Mouse (Mus musculus) macrophage (primary cell): ENCODE measurements around the gene Mfsd2a. TPM values are rescaled to one million over a fixed set of nuclear protein-coding genes. Genes with fewer than 3 reads are reported as not detected.

Experiments used
- H3K27ac ChIP-seq: fragments of 350-480 bp; formaldehyde crosslinking; 2 replicates; pipeline ENCODE4 v1.9.0; 2021
- H3K36me3 ChIP-seq: fragments of 350-480 bp; formaldehyde crosslinking; 2 replicates; pipeline ENCODE4 v1.9.0; 2021; ENCODE audit errors: inconsistent target
- H3K4me3 ChIP-seq: fragments of 350-480 bp; formaldehyde crosslinking; 2 replicates; pipeline ENCODE4 v1.9.0; 2021; ENCODE audit errors: inconsistent target
- H3K79me2 ChIP-seq: fragments of 350-480 bp; formaldehyde crosslinking; 2 replicates; pipeline ENCODE4 v1.9.0; 2021; ENCODE audit errors: inconsistent target
- WGBS: methylation state at CpG from one replicate; pipeline ENCODE4 v1.1.7; 2026; ENCODE audit warnings: inconsistent platforms; ENCODE audit not compliant: missing documents; 5-methylcytosine and 5-hydroxymethylcytosine counted together
- polyA plus RNA-seq: library from polyadenylated mRNA; stranded (reverse); fragments of 250-400 nt; gene quantifications from 3 replicates; pipeline ENCODE4 v1.2.4, GENCODE M21; 2018; ENCODE audit warnings: inconsistent platforms

Mfsd2a gene
- polyA plus RNA-seq, 1 experiment from 2014 or later, result not detected

DNA sequence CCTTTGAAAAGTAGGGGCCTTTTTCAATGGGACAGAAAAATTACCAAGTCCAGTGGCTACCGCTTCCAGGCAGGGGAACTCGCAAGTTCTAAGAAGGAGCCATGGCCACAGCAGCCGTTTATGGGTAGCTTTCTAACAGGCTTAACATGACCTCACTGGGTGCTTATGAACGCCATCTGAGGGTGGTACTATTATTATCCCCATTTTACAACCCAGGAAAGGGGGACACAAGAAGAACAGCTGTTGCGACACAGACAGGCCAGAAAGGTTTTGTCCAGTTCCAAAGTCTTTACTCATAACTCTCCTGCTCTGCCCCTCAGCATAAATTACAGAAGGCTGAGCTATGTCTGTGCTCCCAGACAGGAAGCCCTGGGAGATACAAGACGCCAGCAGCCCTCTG, 601 bp upstream of the Mfsd2a start:
- no peak overlapping the region for H3K4me3 ChIP-seq
- 68% methylated on average over 6 of the region's 6 CpGs for WGBS

GRCm38 (mm10) chr4:122960321-122961099, 478 bp downstream of the Mfsd2a start:
- Histone ChIP-seq H3K4me3 (peak overlapping the region; percentile 16; the same call in 1 of the 2 replicates), H3K79me2 (no peaks in the 10 kb centered on the region), H3K36me3 (no peaks in the 10 kb centered on the region), H3K27ac (no peak overlapping the region)
- WGBS, result 4% methylated on average over 42 of the region's 43 CpGs

More for the DNA sequence above, 601 bp upstream of the Mfsd2a start:
- Histone ChIP-seq H3K79me2 (no peaks in the 10 kb centered on the region), H3K27ac (no peak overlapping the region), H3K36me3 (no peaks in the 10 kb centered on the region)

- Histone ChIP-seq H3K36me3 (no peaks in the 10 kb centered on the region), H3K27ac (no peak overlapping the region), H3K79me2 (no peaks in the 10 kb centered on the region), H3K4me3 (no peak overlapping the region)
- 53% methylated on average over 8 of the region's 8 CpGs for WGBS
Observed at GRCm38 (mm10) chr4:122959816-122960215, 1.2 kb downstream of the Mfsd2a start.

GRCm38 (mm10) chr4:122958491-122959031, 2.4 kb downstream of the Mfsd2a start:
- no peaks in the 10 kb centered on the region for H3K79me2 ChIP-seq
- 94% methylated on average over 6 of the region's 6 CpGs for WGBS
- no peak overlapping the region for H3K4me3 ChIP-seq
- H3K27ac ChIP-seq, result no peak overlapping the region
- H3K36me3 ChIP-seq, result no peaks in the 10 kb centered on the region

- H3K4me3 ChIP-seq, result no peak overlapping the region
- no peaks in the 10 kb centered on the region for H3K36me3 ChIP-seq
Observed at GRCm38 (mm10) chr4:122956301-122956700, 4.7 kb downstream of the Mfsd2a start.

DNA sequence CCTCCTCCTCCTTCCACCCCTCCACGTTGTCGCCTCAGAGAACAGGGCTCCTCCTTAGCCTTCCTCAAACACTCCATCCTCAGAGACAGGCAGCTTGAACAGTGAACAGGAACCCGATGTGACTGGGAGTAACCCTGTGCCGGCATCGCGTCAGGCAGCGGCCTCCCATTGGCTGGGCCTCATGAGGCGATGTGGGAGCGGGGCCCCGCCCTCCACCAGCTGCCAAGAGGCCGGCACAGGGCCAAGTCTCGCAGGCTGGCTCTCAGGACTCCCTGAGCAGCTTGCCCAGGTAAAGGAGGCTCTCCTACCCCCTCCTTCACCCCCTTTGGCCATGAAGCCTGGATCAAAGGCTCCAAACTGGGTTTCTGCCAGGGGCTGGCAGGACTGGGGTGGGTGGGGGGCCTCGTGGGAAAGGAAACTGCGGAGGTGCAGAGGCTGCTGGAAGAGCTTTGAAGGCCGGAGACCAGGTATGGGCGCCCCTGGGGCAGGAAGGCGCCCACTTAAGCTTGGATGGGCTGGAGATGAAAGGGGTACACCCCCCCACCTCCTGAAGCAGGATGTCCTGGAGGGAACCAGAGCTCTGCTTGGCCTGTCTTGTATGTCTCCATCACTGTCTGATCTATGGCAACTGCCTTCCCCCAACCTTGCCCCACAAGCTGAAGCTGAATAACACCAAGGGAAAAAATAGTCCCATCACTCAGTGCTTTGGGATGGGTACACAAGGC, 5.4 kb downstream of the Mfsd2a start:
- Histone ChIP-seq H3K4me3 (no peak overlapping the region), H3K27ac (peak overlapping the region; percentile 58), H3K79me2 (no peaks in the 10 kb centered on the region), H3K36me3 (no peaks in the 10 kb centered on the region)
- 16% methylated on average over 17 of the region's 17 CpGs for WGBS

More at GRCm38 (mm10) chr4:122956301-122956700, 4.7 kb downstream of the Mfsd2a start:
- 90% methylated on average over 2 of the region's 6 CpGs for WGBS
- H3K79me2 ChIP-seq, result no peaks in the 10 kb centered on the region
- H3K27ac ChIP-seq, result no peak overlapping the region

DNA sequence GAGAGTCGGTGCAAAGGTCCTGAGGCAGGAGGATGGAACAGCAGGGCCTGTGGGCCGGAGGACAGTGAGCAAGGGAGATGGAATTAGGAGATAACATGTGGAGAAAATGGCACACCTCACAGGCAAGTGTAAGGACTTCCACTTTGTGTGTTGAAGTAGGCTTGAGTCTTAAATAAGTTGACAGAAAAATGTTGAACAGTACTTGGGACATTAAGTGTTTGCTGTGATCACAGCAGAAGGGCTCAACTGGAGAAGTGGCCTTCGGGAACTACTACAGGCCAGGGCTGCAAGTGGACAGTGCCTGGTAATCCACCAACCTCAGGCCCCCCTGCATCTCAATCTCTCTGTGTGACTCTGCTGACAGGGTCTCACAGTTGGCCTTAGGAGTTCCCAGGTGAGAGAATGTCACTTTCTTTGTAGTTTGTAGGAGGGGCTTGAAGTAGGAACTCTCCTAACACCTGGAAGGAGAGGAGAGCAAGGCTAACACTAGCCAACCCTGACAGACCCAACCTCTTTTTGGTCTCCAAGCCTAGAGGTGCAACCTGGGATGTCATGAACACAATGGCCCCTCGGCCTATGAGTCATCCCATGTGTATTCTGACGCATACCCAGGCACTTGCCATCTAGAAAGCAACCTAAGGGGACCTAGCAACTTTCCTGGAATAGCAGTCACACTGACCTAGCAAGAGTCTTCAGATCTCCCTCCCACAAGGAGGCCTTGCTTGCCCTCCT, 6.1 kb downstream of the Mfsd2a start:
- WGBS, result 71% methylated on average over 5 of the region's 5 CpGs
- H3K4me3 ChIP-seq, result no peak overlapping the region
- H3K27ac ChIP-seq, result peak overlapping the region; percentile 58

GRCm38 (mm10) chr4:122949096-122949495, 11.9 kb downstream of the Mfsd2a start:
- Histone ChIP-seq H3K27ac (no peak overlapping the region), H3K79me2 (no peaks in the 10 kb centered on the region), H3K36me3 (no peaks in the 10 kb centered on the region), H3K4me3 (no peak overlapping the region)
- WGBS, result 85% methylated on average over 8 of the region's 8 CpGs

More for the DNA sequence above, 6.1 kb downstream of the Mfsd2a start:
- no peaks in the 10 kb centered on the region for H3K79me2 ChIP-seq
- H3K36me3 ChIP-seq, result no peaks in the 10 kb centered on the region

GRCm38 (mm10) chr4:122947223-122947622, 13.8 kb downstream of the Mfsd2a start:
- WGBS, result 72% methylated on average over 3 of the region's 3 CpGs
- Histone ChIP-seq H3K36me3 (no peaks in the 10 kb centered on the region), H3K79me2 (no peaks in the 10 kb centered on the region), H3K27ac (no peak overlapping the region), H3K4me3 (no peak overlapping the region)

DNA sequence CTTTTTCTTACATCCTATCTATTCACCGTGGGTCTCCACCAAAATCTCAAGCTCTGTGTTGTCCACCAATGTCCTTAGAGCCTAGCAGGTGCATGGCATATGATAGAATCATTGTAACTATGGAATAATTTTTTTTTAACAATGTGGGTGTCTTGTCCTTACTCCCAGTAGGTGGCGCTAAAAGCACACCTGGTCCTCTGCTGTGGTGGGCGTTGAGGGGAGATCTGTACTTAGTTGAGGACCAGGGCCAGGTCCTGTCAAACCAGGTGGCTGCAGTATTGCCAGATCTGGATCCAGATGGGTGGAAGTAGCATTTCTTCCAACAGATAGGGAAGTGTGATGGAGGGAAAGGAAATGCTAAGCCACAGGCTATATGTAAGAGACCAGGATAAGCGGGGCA, 16.6 kb downstream of the Mfsd2a start:
- WGBS, result 13% methylated on average over 4 of the region's 4 CpGs
- no peaks in the 10 kb centered on the region for H3K36me3 ChIP-seq
- H3K4me3 ChIP-seq, result no peak overlapping the region
- no peaks in the 10 kb centered on the region for H3K79me2 ChIP-seq
- H3K27ac ChIP-seq, result no peak overlapping the region

- Histone ChIP-seq H3K79me2 (no peaks in the 10 kb centered on the region), H3K4me3 (no peak overlapping the region), H3K36me3 (no peaks in the 10 kb centered on the region), H3K27ac (no peak overlapping the region)
- 73% methylated on average over 2 of the region's 2 CpGs for WGBS
Observed at GRCm38 (mm10) chr4:122939048-122939796, 21.8 kb downstream of the Mfsd2a start.

- H3K27ac ChIP-seq, result no peak overlapping the region
- 76% methylated on average over 3 of the region's 3 CpGs for WGBS
Observed at GRCm38 (mm10) chr4:122937489-122937888, 23.5 kb downstream of the Mfsd2a start.

DNA sequence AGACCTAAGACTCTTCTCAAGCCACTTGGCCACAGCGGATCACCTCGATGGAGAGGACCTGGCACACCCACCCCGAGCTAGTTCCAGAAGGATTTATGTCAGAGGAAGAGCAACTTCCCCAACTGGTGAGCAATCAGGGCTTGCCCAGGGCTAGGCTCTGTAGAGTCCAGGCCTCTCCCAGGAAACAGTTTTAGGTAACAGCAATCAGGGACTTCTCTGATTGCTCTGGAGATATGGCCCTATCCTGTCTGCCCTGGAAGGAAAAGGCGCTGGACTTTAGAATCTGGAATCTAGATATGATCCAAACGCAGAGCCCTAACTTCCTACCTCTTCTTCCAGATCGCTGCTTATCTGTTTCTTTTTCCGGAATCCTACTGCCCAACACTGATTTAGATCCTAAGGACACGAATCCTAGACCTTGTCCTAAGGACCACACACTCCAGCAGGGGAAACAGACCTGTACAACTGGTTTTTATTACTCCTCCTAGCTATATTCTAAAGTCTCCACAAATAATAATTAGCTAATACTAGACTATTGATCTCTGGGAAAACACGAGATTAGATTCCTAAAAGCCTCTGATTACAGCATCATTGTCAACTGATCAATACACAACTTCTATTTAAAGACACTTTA, 25.4 kb downstream of the Mfsd2a start:
- Histone ChIP-seq H3K36me3 (no peaks in the 10 kb centered on the region), H3K4me3 (no peak overlapping the region), H3K79me2 (no peaks in the 10 kb centered on the region), H3K27ac (no peak overlapping the region)
- 84% methylated on average over 9 of the region's 9 CpGs for WGBS

More at GRCm38 (mm10) chr4:122937489-122937888, 23.5 kb downstream of the Mfsd2a start:
- Histone ChIP-seq H3K79me2 (no peaks in the 10 kb centered on the region), H3K4me3 (no peak overlapping the region), H3K36me3 (no peaks in the 10 kb centered on the region)
